Mouse (Mus musculus) inflammation-experienced regulatory T-cells, adult 6 months (primary cell): Measurements from ENCODE around the gene BC107364. TPM values are rescaled to one million over a fixed set of nuclear protein-coding genes. Genes with fewer than 3 reads are reported as not detected.
"Not testable (repeated sequence)": the region's sequence is repeated elsewhere in the genome, so short reads cannot be mapped to it uniquely, and the experiment has no call there.

Experiments used
- ATAC-seq: one replicate; pipeline ENCODE4 v1.8.0; 2017
- polyA plus RNA-seq, 3 experiments: library from polyadenylated mRNA; unstranded; fragments of 100-300 nt; shearing (Covaris generic); gene quantifications; one replicate each; pipeline ENCODE4 v1.2.1; 2017

Gene BC107364
- polyA plus RNA-seq, 3 experiments from 2014 or later, result not detected

DNA sequence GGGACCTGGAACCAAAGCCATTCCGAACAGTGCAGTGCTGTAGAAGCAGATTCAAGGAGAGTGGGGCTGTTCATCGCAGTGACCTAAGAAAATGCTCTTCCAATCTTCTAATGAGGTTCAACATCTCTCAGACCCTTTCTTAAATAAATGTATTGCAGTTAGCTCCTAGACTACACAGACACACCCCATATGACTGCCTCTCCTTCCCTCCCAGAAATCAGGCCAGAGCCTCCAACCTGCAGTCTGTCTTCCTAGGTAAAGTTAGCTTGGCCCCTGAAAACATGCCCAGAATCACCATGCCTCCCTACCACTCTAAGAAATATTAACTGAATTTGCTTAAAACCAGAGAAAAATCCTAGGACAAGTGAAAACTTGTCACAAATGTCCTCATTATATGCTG, 33.3 kb upstream of the BC107364 start:
- ATAC-seq, result no peak

DNA sequence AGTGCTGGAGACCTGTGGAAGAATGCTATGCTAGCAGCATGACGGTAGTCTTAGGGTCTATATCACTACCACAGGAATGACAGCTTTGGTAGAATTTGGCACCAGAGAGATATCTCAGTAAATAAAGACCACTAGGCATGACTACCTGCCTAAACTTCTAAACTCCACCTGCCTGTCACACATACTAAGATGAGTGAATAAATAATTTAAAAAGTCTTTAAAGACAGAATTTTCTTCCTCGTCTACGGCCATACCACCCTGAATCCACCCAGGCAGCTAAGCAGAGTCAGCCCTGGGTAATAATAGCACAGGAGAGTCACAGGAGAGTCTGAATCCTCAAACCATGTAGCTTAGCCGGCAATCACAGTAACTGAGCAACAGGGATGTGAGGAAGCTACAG, 32.8 kb upstream of the BC107364 start:
- ATAC-seq, result no peak

DNA sequence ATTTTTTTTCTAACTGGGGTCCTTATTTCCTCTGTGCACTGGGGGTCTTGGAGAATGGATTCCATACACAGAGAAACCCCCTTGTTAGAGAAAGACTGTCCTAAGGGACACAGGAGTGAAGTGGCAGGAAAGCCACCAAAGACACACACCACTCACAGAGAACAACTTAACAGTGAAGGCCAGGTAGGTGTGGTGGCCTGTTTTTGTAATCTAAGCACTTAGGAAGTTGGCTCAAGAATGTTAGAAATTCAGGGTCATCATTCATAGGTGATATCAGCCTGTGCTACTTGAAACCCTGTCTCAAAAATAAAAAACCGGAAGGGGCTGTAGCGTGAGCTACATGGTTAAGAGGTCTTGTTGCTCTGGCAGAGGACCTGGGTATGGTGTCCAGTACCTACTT, 31.8 kb upstream of the BC107364 start:
- no peak for ATAC-seq

- not testable (repeated sequence) for ATAC-seq
Observed at GRCm38 (mm10) chr3:96483044-96483443, 30.9 kb upstream of the BC107364 start.

DNA sequence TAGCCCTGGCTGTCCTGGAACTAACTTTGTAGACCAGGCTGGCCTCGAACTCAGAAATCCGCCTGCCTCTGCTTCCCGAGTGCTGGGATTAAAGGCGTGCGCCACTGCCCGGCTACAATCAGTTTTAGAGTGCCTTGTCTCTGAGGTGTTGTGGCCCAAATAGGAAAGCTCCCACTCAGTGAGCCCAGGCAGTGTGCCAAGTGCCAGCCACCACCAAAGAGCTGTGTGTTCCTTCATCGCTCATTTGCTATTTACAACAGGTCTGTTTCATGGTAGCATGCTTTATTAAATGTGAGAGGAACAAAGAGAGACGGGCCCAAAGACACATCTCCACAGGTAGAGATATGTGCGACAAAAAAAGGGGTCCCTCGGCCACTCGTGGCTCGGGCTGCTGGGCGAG, 30.3 kb upstream of the BC107364 start:
- no peak for ATAC-seq

DNA sequence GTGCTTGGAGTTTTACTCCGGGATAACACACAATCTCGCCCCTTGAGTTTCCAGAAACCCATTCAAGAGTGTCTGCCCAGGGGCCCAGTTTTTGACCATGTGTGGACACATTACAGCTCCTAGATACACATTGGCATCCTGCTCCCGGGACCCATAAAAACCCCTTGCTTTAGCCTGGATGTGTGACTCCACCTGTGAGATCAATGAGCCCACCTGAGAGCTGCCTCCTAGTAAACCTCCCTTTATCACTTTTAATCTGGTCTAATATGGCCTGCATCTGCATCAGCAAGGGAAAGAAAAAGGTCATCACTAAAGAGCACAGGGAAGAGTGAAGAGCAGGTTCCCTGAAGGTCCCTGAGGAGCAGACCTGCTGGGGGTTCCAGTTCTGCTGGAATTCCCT, 29.8 kb upstream of the BC107364 start:
- no peak for ATAC-seq

DNA sequence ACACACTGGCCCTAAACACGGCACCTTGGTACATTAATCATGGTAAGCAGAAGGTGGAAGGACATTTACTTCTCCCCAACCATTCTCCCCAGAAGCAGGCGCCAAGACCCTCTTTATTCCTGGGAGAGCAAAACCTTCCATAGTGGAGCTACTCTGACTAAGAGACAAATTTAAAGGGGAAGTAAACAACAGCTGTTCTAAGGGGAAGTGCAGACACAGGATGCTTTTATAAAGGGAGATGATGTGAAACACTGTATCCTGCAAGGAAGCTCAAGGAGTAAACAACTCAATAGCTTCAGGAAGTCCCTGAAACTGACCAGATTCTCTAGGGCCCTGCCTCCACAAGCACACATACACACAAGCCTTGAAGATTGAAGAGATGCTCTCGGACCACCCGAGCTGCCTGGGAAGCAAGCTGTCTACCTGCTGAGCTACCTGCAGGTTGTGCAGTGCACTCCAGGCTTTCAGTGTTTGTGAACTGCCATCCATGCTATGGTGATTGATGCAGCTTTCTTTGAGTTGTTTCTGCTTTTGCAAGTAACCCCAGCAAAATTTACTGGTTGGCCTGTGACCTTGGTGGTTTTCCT, 28.7 kb upstream of the BC107364 start:
- no peak for ATAC-seq

GRCm38 (mm10) chr3:96479249-96479648, 27.1 kb upstream of the BC107364 start:
- no peak for ATAC-seq

- ATAC-seq, result no peak
Observed at GRCm38 (mm10) chr3:96477558-96477957, 25.5 kb upstream of the BC107364 start.

GRCm38 (mm10) chr3:96477084-96477483, 25.0 kb upstream of the BC107364 start:
- no peak for ATAC-seq

- ATAC-seq, result no peak
Observed at GRCm38 (mm10) chr3:96474909-96475655, 23.0 kb upstream of the BC107364 start.

GRCm38 (mm10) chr3:96473556-96473955, 21.4 kb upstream of the BC107364 start:
- not testable (repeated sequence) for ATAC-seq

GRCm38 (mm10) chr3:96472066-96472465, 20.0 kb upstream of the BC107364 start:
- ATAC-seq, result no peak

DNA sequence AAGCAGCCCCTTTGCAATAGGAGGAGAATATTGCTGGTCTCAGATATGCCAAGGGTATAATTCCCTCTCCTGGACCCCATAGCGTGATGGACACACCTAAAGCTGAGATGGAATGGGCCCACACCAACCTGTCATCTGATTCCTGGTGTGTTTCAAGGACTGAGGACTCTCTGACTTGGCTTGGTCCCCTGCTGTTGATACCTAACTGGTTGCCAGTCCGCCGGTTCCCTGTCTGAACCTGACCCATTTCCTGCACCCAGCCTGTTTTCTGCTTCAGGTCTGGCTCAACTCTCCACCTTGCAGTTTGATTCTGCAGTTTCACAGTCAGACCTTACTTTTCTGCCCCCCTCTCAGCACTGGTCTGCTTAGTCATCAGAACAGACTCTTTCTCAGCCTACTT, 17.5 kb upstream of the BC107364 start:
- ATAC-seq, result no peak

- ATAC-seq, result not testable (repeated sequence)
Observed at GRCm38 (mm10) chr3:96468335-96468734, 16.2 kb upstream of the BC107364 start.

DNA sequence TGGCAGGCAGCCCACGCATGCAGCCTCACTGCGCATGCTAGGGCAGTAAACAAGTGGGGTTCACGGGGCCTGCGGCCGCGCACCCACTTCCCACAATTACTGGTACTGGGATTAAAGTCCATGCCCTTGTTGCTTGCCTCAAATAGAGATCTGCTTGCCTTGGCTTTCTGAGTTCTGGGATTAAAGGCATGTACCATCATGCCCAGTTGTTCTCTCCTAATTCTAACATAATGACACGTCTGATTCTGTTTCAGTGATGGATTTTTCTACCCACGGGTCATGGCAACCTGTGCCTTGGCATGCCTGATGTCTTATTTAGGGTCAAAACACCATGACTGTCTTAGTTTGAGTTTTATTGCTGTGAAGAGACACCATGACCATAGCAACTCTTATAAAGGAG, 15.5 kb upstream of the BC107364 start:
- ATAC-seq, result no peak

- no peak for ATAC-seq
Observed at GRCm38 (mm10) chr3:96463891-96464290, 11.8 kb upstream of the BC107364 start.

- ATAC-seq, result not testable (repeated sequence)
Observed at GRCm38 (mm10) chr3:96460568-96460870, 8.4 kb upstream of the BC107364 start.

GRCm38 (mm10) chr3:96459757-96460567, 7.9 kb upstream of the BC107364 start:
- not testable (repeated sequence) for ATAC-seq

DNA sequence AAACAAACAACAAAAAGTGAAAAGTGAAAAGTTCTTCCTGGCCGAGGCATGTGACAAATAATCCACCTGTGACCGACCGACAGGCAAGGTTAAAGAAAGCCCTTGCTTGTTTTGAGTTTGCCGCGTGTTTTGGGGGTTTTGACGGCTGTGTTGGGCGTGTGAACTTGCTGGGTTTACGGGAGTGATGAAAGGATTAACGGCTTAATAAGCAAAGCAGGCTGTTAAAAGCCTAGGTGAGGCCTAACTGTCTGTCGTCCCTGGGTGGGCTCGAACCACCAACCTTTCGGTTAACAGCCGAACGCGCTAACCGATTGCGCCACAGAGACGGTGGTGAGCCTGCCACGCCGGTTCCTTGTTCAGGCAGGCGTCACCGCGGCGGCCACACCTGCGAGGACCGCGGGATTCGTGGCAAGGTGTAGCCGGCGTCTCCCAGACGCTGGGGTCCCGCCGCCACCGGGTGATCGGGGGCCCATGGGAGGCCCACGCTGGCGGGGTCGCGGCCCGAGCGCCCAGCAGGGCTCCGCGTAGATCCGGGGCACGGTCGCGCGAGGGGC, 6.9 kb upstream of the BC107364 start:
- not testable (repeated sequence) for ATAC-seq

DNA sequence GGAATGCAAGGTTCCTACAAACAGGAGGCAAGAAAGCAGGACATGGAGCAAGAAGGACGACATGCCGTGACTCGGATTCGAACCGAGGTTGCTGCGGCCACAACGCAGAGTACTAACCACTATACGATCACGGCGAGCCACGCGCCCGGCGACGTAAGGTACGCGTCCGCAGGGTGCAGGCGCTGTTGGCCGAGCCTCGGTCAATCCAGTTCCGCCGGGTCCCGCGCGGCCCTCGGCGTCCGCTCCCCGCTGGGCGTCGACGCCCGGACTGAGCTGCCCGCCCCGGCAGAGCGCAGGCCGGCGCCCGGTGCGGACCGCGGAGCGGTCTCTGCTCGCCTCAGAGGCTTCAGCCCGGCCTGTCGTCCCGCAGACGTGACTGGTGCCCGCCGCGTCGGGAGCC, 5.9 kb upstream of the BC107364 start:
- ATAC-seq, result not testable (repeated sequence)

DNA sequence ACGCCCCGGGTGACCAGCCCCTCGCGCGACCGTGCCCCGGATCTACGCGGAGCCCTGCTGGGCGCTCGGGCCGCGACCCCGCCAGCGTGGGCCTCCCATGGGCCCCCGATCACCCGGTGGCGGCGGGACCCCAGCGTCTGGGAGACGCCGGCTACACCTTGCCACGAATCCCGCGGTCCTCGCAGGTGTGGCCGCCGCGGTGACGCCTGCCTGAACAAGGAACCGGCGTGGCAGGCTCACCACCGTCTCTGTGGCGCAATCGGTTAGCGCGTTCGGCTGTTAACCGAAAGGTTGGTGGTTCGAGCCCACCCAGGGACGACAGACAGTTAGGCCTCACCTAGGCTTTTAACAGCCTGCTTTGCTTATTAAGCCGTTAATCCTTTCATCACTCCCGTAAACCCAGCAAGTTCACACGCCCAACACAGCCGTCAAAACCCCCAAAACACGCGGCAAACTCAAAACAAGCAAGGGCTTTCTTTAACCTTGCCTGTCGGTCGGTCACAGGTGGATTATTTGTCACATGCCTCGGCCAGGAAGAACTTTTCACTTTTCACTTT, 847 bp downstream of the BC107364 start:
- not testable (repeated sequence) for ATAC-seq

DNA sequence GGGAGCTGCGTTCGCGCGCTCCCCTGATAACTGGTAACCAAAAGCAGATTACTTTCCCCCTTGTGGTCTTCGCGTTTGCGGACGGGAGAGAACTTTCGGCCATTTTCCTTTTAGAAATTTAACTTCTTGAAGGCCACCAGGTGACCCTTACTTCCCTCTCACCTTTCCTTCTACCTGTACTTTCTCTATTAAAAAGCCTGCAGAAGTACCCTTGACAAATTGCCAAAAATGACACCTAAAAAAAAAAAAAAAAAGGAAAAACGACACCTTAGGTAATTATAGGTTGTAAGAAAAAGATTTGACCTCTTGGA, 1.6 kb downstream of the BC107364 start:
- ATAC-seq, result not testable (repeated sequence)
